Mouse (Mus musculus) cerebellum, postnatal 36 days (tissue): ENCODE measurements at regions not wholly inside any gene's neighbourhood (a gene's known extent, or its start where the extent isn't known, plus 50 kb on each side); places are given as distances from the start of the nearest gene placed in this dataset.
"Not testable (repeated sequence)": the region's sequence is repeated elsewhere in the genome, so short reads cannot be mapped to it uniquely, and the experiment has no call there.

ENCODE experiments used
- DNase-seq, 2 experiments: peaks; one replicate each; pipeline ENCODE4 v3.0.0; 2021 to 2022; ENCODE audit warnings: mixed read lengths in 2 of 2

- no peak for DNase-seq
Observed at GRCm38 (mm10) chr15:90400326-90401280, 176.5 kb downstream of the Alg10b start.

- no peak for DNase-seq
Observed at GRCm38 (mm10) chr15:90420776-90421175, 196.7 kb downstream of the Alg10b start.

GRCm38 (mm10) chr15:90422122-90422614 lies 198.1 kb downstream of the Alg10b start:
- no peak for DNase-seq

GRCm38 (mm10) chr15:90431048-90431447 lies 206.9 kb downstream of the Alg10b start:
- not testable (repeated sequence) for DNase-seq

GRCm38 (mm10) chr15:90432154-90432553 lies 208.0 kb downstream of the Alg10b start:
- no peak for DNase-seq

GRCm38 (mm10) chr15:90435286-90435685 lies 211.2 kb downstream of the Alg10b start:
- DNase-seq = no peak
